Mouse (Mus musculus): Measurements from ENCODE around the gene Wnk3. TPM values are rescaled to one million over a fixed set of nuclear protein-coding genes. Genes with fewer than 3 reads are reported as not detected.
"Not testable (repeated sequence)": the region's sequence is repeated elsewhere in the genome, so short reads cannot be mapped to it uniquely, and the experiment has no call there.

The Wnk3 gene
- 0.01 TPM in 1 of 2 replicates, not detected in the other for polyA plus RNA-seq (2012; rRNA removed)

- Histone ChIP-seq H3K27ac (ENCODE audit: insufficient read depth, low read depth, low read length) (no peak within 1 kb of the TSS), H3K36me3 (ENCODE audit: control insufficient read depth, insufficient read depth, low read length) (no peaks in the 10 kb centered on the region), H3K4me1 (ENCODE audit: control insufficient read depth, insufficient read depth, insufficient read length, low read length) (no peaks in the 10 kb centered on the region), H3K4me3 (ENCODE audit: low read depth, low read length) (no peak within 1 kb of the TSS), H3K27me3 (ENCODE audit: control insufficient read depth, insufficient read depth, low read length) (no peaks in the 10 kb centered on the region)
- TF ChIP-seq CTCF (IDR thresholded peaks at IDR 0.05; ENCODE audit: extremely low read depth, insufficient read length, insufficient replicate concordance, low read depth, low read length): no peak
- no peak for TF ChIP-seq POLR2A (IDR thresholded peaks at IDR 0.05; ENCODE audit: low read depth, low read length)
- 91% methylated on average over 2 of the region's 2 CpGs for WGBS
Observed at GRCm38 (mm10) chrX:151197778-151198177, at the start of gene Wnk3. Gene Wnk3 (plus strand): TSS chrX:151198078.

GRCm38 (mm10) chrX:151158414-151158813 lies 39.5 kb upstream of the Wnk3 start:
- no peaks in the 10 kb centered on the region for H3K27me3 ChIP-seq (ENCODE audit: control insufficient read depth, insufficient read depth, low read length)
- 60% methylated on average over 6 of the region's 6 CpGs for WGBS

DNA sequence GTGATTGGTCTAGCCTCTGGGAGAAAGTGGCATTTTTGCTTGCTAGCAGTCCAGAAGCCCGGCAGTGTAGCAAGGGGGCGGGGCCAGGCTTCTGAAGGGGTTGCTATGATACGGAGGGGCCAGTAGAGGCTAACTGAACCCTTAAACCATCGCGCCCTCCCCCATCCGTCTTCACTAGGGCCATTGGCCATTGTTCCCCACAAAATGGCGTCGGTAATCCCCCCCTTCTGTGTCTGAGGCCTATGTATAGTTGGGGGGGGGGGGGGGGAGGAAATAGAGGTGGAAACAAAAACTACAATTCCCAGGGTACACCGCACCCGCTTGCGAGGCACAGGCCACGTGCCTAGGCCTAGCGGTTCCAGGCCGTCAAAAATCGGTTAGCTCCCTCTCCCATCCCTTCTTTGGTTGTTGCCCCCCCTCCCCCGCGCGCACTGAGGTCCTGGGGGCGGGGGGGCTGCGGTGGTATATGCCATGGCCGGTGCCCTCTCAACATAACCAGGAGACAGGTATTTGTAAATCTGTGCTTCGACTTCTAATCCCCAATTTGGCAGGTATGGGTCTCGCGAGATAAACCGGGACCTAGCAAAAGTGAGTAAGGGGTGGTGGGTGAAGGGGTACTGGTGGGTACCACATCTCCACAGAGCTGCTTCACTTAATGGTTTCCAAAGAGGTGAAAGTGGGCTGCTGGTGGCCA lies 29.3 kb upstream of the Wnk3 start:
- H3K4me1 ChIP-seq (ENCODE audit: control insufficient read depth, insufficient read depth, insufficient read length, low read length): no peaks in the 10 kb centered on the region
- 13% methylated on average over 24 of the region's 25 CpGs for WGBS

More at GRCm38 (mm10) chrX:151158414-151158813, 39.5 kb upstream of the Wnk3 start:
- TF ChIP-seq POLR2A (IDR thresholded peaks at IDR 0.05; ENCODE audit: low read depth, low read length): no peak
- TF ChIP-seq CTCF (IDR thresholded peaks at IDR 0.05; ENCODE audit: extremely low read depth, insufficient read length, insufficient replicate concordance, low read depth, low read length): no peak
- H3K4me1 ChIP-seq (ENCODE audit: control insufficient read depth, insufficient read depth, insufficient read length, low read length): no peaks in the 10 kb centered on the region
- H3K27ac ChIP-seq (ENCODE audit: insufficient read depth, low read depth, low read length): no peak overlapping the region
- no peak overlapping the region for H3K4me3 ChIP-seq (ENCODE audit: low read depth, low read length)
- no peaks in the 10 kb centered on the region for H3K36me3 ChIP-seq (ENCODE audit: control insufficient read depth, insufficient read depth, low read length)

GRCm38 (mm10) chrX:151169261-151169961 lies 28.5 kb upstream of the Wnk3 start:
- Histone ChIP-seq H3K27me3 (ENCODE audit: control insufficient read depth, insufficient read depth, low read length) (no peaks in the 10 kb centered on the region; the same call in 1 of the 2 replicates), H3K4me3 (ENCODE audit: low read depth, low read length) (peak overlapping the region; percentile 62), H3K4me1 (ENCODE audit: control insufficient read depth, insufficient read depth, insufficient read length, low read length) (no peaks in the 10 kb centered on the region), H3K36me3 (ENCODE audit: control insufficient read depth, insufficient read depth, low read length) (no peaks in the 10 kb centered on the region), H3K27ac (ENCODE audit: insufficient read depth, low read depth, low read length) (no peak overlapping the region)
- TF ChIP-seq CTCF (IDR thresholded peaks at IDR 0.05; ENCODE audit: extremely low read depth, insufficient read length, insufficient replicate concordance, low read depth, low read length) (no peak), POLR2A (IDR thresholded peaks at IDR 0.05; ENCODE audit: low read depth, low read length) (no peak)
- 21% methylated on average over 38 of the region's 58 CpGs for WGBS

More for the DNA sequence above, 29.3 kb upstream of the Wnk3 start:
- H3K4me3 ChIP-seq (ENCODE audit: low read depth, low read length): peak overlapping the region; percentile 62
- H3K36me3 ChIP-seq (ENCODE audit: control insufficient read depth, insufficient read depth, low read length): no peaks in the 10 kb centered on the region
- TF ChIP-seq CTCF (IDR thresholded peaks at IDR 0.05; ENCODE audit: extremely low read depth, insufficient read length, insufficient replicate concordance, low read depth, low read length) (no peak), POLR2A (IDR thresholded peaks at IDR 0.05; ENCODE audit: low read depth, low read length) (no peak)
- H3K27me3 ChIP-seq (ENCODE audit: control insufficient read depth, insufficient read depth, low read length): no peaks in the 10 kb centered on the region; the same call in 1 of the 2 replicates
- H3K27ac ChIP-seq (ENCODE audit: insufficient read depth, low read depth, low read length): no peak overlapping the region

DNA sequence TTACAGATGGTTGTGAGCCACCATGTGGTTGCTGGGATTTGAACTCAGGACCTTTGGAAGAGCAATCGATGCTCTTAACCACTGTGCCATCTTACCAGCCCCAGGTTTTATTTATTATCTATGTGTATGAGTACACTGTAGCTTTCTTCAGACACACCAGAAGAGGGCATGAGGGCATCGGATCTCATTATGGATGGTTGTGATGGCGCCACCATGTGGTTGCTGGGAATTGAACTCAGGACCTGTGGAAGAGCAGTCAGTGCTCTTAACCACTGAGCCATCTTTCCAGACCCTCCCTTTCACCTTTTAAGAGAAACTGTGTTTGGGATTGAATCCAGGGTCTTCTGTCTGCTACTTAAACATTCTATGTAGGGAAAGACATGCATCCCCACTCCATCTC lies 24.7 kb upstream of the Wnk3 start:
- not testable (repeated sequence) for H3K36me3 ChIP-seq (ENCODE audit: control insufficient read depth, insufficient read depth, low read length); H3K27ac ChIP-seq (ENCODE audit: insufficient read depth, low read depth, low read length); H3K27me3 ChIP-seq (ENCODE audit: control insufficient read depth, insufficient read depth, low read length); H3K4me3 ChIP-seq (ENCODE audit: low read depth, low read length); H3K4me1 ChIP-seq (ENCODE audit: control insufficient read depth, insufficient read depth, insufficient read length, low read length)
- 71% methylated on average over 3 of the region's 3 CpGs for WGBS

DNA sequence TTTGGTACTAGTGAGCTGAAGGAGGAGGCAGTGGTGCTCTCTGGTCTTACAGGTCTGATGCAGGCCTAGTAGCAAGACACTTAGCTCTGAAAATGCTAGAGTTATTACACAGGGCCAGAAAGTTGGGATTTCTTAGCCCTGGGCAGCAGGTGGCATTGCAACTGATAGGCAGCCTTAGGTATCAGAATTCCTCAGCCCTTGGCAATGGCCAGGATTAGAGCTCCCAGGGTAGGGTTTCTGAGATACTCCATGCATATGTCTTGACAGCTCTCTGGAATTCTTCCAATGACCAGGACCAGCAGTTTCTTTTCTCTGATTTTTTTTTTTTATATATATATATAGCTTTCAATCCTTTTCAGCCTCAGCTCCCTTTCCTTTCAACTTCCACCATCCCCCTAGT lies 100.5 kb downstream of the Wnk3 start:
- no peaks in the 10 kb centered on the region for H3K27me3 ChIP-seq (ENCODE audit: control insufficient read depth, insufficient read depth, low read length)
- H3K27ac ChIP-seq (ENCODE audit: insufficient read depth, low read depth, low read length): no peak overlapping the region
- H3K4me3 ChIP-seq (ENCODE audit: low read depth, low read length): no peak overlapping the region
- no peaks in the 10 kb centered on the region for H3K4me1 ChIP-seq (ENCODE audit: control insufficient read depth, insufficient read depth, insufficient read length, low read length)
- TF ChIP-seq POLR2A (IDR thresholded peaks at IDR 0.05; ENCODE audit: low read depth, low read length) (no peak), CTCF (IDR thresholded peaks at IDR 0.05; ENCODE audit: extremely low read depth, insufficient read length, insufficient replicate concordance, low read depth, low read length) (no peak)
- no peaks in the 10 kb centered on the region for H3K36me3 ChIP-seq (ENCODE audit: control insufficient read depth, insufficient read depth, low read length)

DNA sequence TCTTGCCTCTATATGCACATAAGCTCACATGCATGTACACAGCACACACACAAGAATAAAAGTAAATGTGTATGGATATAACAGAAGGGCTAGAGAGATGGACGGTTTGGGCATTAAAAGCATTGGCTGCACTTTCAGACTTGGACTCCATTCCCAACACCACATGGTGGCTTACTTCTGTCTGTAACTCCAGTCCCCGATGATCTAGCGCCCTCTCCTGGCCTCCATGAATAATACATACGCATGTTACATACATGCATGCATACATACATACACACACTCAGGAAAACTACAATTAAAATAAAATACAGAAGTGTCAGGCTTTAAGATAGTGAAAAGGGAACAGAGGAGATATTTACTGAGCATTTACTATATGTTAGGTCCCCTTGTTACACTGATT lies 115.9 kb downstream of the Wnk3 start:
- no peaks in the 10 kb centered on the region for H3K36me3 ChIP-seq (ENCODE audit: control insufficient read depth, insufficient read depth, low read length)
- H3K27me3 ChIP-seq (ENCODE audit: control insufficient read depth, insufficient read depth, low read length): no peaks in the 10 kb centered on the region
- TF ChIP-seq POLR2A (IDR thresholded peaks at IDR 0.05; ENCODE audit: low read depth, low read length) (no peak), CTCF (IDR thresholded peaks at IDR 0.05; ENCODE audit: extremely low read depth, insufficient read length, insufficient replicate concordance, low read depth, low read length) (no peak)
- H3K27ac ChIP-seq (ENCODE audit: insufficient read depth, low read depth, low read length): no peak overlapping the region
- no peaks in the 10 kb centered on the region for H3K4me1 ChIP-seq (ENCODE audit: control insufficient read depth, insufficient read depth, insufficient read length, low read length)
- 88% methylated on average over 4 of the region's 4 CpGs for WGBS
- H3K4me3 ChIP-seq (ENCODE audit: low read depth, low read length): no peak overlapping the region
